Mouse (Mus musculus) thymus, postnatal 14 days (tissue): ENCODE data around the gene Olfr1097.

Source experiments
- DNase-seq: peaks from one replicate; pipeline ENCODE4 v3.0.0; 2021

The Olfr1097 gene

GRCm38 (mm10) chr2:86892116-86892515 is at the start of gene Olfr1097:
TSS of gene Olfr1097 (minus strand) at chr2:86892216.
- no peak for DNase-seq

- DNase-seq, result no peak
Measured at GRCm38 (mm10) chr2:86926557-86926956, 34.5 kb upstream of the Olfr1097 start.

GRCm38 (mm10) chr2:86924445-86924844 is 32.4 kb upstream of the Olfr1097 start, which contains the start of gene Olfr1098:
TSS of gene Olfr1098 (minus strand) at chr2:86924545.
- DNase-seq, result no peak

- DNase-seq, result no peak
Measured at GRCm38 (mm10) chr2:86905647-86906046, 13.6 kb upstream of the Olfr1097 start.

GRCm38 (mm10) chr2:86874702-86875101 is 17.3 kb downstream of the Olfr1097 start, which contains the start of gene Gm13723:
TSS of gene Gm13723 (minus strand) at chr2:86874802.
- no peak for DNase-seq

GRCm38 (mm10) chr2:86851596-86851995 is 40.4 kb downstream of the Olfr1097 start, which contains the start of gene Olfr1095:
TSS of gene Olfr1095 (minus strand) at chr2:86851696.
- DNase-seq, result no peak
